Mouse (Mus musculus) adrenal gland, postnatal 10 days (tissue): ENCODE results near the gene Tango6. TPM values are rescaled to one million over a fixed set of nuclear protein-coding genes. Genes with fewer than 3 reads are reported as not detected.
"Not testable (repeated sequence)": the region's sequence is repeated elsewhere in the genome, so short reads cannot be mapped to it uniquely, and the experiment has no call there.

Experiments used
- DNase-seq: peaks from one replicate; pipeline ENCODE4 v3.0.0; 2021; ENCODE audit warnings: mixed read lengths
- total RNA-seq, 2 experiments: library from RNA; stranded (reverse); gene quantifications; 2 replicates each; pipeline ENCODE4 v1.2.3; 2021

Tango6 gene
- total RNA-seq, 2 experiments from 2014 or later, result 7.9 to 10.7 TPM

DNA sequence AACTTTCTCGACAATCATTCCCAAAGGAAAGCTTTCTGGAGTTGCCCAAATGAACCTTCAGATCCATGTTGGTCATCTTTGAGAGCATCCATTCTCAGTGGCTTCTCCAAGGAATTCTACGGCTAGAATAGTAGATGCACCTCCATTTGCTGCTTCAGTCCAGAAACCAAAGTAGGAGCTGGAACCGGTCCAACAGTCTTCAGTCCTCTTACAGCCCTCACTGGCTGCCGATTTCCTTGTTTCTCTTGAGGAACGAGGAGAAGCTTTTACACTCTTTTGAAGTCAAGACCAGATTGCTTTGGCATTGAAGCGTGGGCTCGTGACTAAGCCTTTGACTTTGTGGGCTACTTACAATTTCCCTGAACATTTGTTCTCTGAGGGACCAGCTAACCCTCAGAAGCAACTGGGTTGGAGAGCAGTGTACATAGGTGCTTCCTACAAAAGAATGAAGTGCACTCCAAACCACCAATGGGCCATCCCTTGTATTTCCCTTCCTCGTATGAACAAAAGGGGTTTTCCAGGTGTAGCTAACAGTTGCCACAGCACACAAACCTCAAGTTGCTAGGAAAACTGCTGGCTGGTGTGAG is 197.3 kb downstream of the Tango6 start:
- no peak for DNase-seq

GRCm38 (mm10) chr8:106884094-106884493 is 201.2 kb downstream of the Tango6 start:
- not testable (repeated sequence) for DNase-seq

DNA sequence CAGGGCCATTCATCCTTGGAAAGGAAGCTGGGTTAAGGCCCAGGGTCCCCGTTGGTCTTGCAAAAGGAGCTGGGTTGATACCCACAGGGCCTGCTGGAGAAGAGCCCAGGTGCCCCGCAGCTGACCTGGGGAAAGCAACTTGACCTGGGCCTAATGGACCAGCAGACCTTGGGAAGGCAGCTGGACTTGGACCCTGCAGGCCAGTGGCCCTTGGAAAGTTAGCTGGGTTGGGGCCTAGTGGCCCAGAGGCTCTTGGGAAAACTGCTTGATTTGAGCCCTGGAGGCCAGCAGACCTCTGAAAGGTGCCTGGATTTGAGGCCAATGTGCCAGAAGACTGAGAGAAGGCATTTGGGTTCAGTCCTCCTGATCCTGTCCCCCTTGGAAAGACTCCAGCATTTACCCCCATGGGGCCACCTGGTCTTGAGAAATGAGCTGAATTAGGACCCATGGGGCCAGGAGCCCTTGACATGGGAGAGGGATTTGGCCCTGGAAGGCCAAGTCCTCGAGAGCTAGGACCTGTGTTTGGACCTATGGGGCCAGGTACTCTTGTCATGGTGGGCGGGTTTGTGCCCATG is 202.0 kb downstream of the Tango6 start:
- DNase-seq, result peak; percentile 82

GRCm38 (mm10) chr8:106887336-106888189 is 204.7 kb downstream of the Tango6 start:
- DNase-seq, result peak; percentile 87

DNA sequence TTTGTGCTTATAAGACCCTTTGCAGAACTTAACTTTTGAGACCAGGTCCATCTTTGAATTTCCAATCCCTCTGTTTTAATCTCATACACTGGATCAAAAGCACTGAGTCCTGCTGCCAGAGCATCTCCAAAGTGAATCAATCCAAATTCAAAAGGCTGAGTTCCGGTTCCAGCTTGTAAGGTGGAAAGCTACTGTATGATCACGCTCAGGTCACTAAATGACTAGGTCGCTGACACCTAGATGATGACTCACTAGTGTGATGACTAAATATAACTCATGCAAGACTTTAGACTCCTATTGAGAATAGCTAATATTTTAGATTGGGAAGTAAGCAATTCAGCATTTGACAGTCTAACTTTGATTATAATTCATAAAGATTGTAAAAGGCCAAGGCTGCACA is 205.9 kb downstream of the Tango6 start:
- no peak for DNase-seq

DNA sequence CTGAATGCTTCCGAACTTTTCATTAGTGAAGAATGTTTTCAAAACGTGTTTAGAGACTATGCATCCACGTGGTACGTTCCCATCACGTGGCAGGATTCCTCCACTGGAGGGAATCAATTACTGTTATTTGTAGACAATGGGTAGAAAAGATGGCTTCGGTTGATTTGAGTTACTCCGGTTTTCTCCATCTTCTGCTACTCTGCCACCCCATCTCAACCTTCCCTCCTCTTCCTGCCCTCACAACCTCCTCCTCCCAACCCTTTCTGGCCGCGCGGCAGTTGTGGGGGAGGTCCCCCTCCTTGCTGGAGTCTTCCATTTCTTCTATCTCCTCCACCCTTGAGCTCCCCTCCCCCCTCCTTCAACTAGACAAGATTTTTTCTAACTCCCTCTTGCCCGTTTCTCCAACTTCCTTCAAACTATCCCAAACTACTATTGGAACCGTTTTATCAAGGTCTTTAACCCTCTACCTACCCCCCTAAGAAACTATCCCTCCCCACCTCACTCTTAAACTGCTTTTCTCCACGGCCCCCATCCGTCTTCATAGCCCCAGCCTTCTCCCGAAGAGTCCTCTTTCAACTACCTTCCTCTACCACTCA is 209.4 kb downstream of the Tango6 start:
- peak; percentile 49 for DNase-seq

- DNase-seq, result peak; percentile 77
Observed at GRCm38 (mm10) chr8:106892806-106893451, 210.1 kb downstream of the Tango6 start.

DNA sequence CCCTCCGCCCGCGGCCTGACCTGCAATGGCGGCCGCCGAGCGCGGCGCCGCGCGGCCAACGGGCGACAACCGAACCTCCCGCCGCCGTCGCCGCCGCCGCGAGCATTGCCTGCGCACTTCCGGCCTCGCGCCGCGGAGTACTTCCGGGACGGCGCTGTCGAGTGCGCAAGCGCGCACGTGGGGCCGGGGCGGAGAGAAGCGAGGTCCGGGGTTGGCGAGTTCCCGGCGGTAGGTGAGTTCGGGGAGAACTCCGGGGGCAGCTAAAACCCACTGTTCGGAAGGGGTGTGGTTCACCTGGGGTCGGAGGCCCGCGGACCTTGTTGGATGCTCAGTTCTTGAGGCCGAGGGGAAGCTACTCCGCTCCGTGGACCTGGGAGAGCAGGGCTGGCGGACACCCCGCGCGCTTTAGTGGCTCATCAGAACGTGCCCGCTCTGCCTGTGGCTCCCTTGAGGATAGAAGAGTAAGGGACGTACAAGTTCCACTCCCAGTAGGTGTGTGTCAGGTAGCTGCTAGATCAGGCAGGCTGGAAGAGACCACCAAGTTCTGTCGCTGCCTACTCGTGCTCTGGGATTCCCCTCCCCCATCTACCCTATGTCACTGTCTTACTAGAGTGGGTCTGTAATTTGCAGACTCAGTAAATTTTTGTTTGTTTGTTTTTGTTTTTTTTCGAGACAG is 210.8 kb downstream of the Tango6 start, which contains the start of gene Utp4:
Gene Utp4, plus strand, starts transcription at position 156 of the 676 bp plus-strand sequence.
- DNase-seq, result peak; percentile 94

GRCm38 (mm10) chr8:106899473-106899872 is 216.6 kb downstream of the Tango6 start:
- peak; percentile 34 for DNase-seq

Other genes with a start within 250 kb of the Tango6 start
- gene 6030452D12Rik, start 182.5 kb upstream of the Tango6 start, total RNA-seq, result not detected
- 1 to 10 TPM; 1.1 TPM for gene Cdh3, start 172.2 kb upstream of the Tango6 start, total RNA-seq
- gene Gm10073, start 109.6 kb upstream of the Tango6 start, total RNA-seq, result 100 to 1,000 TPM; 131 to 143 TPM
- gene Cdh1, start 79.7 kb upstream of the Tango6 start, total RNA-seq, result 1 to 10 TPM; 4.1 to 8.1 TPM
- gene Has3, start 187.2 kb downstream of the Tango6 start, total RNA-seq, result 1 to 10 TPM in 1 of 2 experiments, under 1 TPM in 1; 0.96 to 2.2 TPM
- gene Utp4, start 210.6 kb downstream of the Tango6 start, total RNA-seq, result 10 to 100 TPM; 36.2 to 40.8 TPM